ENCODE assay signal across 23 mouse cellular contexts in the genomic region with DNA sequence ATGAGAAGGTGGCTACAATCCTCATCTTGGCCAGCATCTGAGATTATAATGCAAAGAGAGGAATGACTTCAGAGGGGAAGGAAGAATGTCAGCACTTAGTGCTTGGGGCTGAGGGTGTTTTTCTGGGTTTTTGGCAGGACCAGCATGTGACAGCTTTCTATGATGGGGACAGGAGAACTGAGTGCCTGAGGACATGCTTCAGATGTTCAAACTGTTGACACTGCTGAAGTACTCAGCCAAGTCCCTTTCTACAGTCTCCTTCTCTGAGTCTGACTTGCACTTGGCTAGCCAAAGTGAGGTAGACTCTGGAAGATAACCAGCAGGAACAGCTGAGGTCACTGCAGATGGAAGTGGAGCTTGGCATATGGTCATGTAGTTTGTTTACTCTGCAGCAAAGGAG.
A peak's percentile ranks its signal among the peaks of the same experiment; 100 is the strongest.
DNase-seq lines count a peak whose midpoint lies in the region; ATAC-seq and TF ChIP-seq lines count a peak whose summit lies in the region.
"Had no signal": no experiment of that assay in that cellular context is flagged by ENCODE, and none has a peak within 500 bp of the region (broad histone marks: within the 10 kb centered on the region; RNA-seq: fewer than 3 reads in every experiment).

No protein-coding gene starts in this region.

- H3K4me2 ChIP-seq in heart, embryonic 11.5 days: no peak overlapping the region
- no peak overlapping the region for H3K4me2 ChIP-seq in lung, embryonic 14.5 days
- no peak overlapping the region for H3K4me2 ChIP-seq in liver, embryonic 11.5 days
- H3K4me2 ChIP-seq: embryonic facial prominence, embryonic 13.5 days; forebrain, embryonic 13.5 days; kidney, embryonic 15.5 days; midbrain, embryonic 12.5 days had no signal

- intact Hi-C loops in heart, postnatal 14 days (cut with DNase I): no loop called here
- intact Hi-C loops in left cerebral cortex, postnatal 36 days (cut with DNase I): no loop called here

- no peak overlapping the region for H3K9ac ChIP-seq in heart, embryonic 11.5 days (ENCODE audit: low read depth, low read length)
- no peak overlapping the region for H3K9ac ChIP-seq in lung, embryonic 14.5 days
- H3K9ac ChIP-seq in liver, embryonic 11.5 days (ENCODE audit: low read depth, low read length): no peak overlapping the region
- H3K9ac ChIP-seq: embryonic facial prominence, embryonic 13.5 days; forebrain, embryonic 13.5 days; kidney, embryonic 15.5 days; midbrain, embryonic 12.5 days had no signal

- H3K27ac ChIP-seq in heart, embryonic 11.5 days (ENCODE audit: low read depth, low read length): no peak overlapping the region
- no peak overlapping the region for H3K27ac ChIP-seq in lung, embryonic 14.5 days (ENCODE audit: low read depth)
- H3K27ac ChIP-seq in liver, embryonic 11.5 days (ENCODE audit: low read depth, low read length): no peak overlapping the region
- H3K27ac ChIP-seq: embryonic facial prominence, embryonic 13.5 days; forebrain, embryonic 13.5 days; hindbrain, embryonic 10.5 days; kidney, embryonic 15.5 days; left cerebral cortex, adult 2 months; limb, embryonic 10.5 days; midbrain, embryonic 12.5 days had no signal

- no peak for TF ChIP-seq CTCF in lung, embryonic 14.5 days (IDR thresholded peaks at IDR 0.05; ENCODE audit: low read depth)

- H3K36me3 ChIP-seq in heart, embryonic 11.5 days (ENCODE audit: control insufficient read depth, insufficient read depth, low read length): no peaks in the 10 kb centered on the region
- H3K36me3 ChIP-seq in lung, embryonic 14.5 days (ENCODE audit: insufficient read depth): no peaks in the 10 kb centered on the region
- H3K36me3 ChIP-seq in liver, embryonic 11.5 days (ENCODE audit: control insufficient read depth, insufficient read depth, low read length): no peaks in the 10 kb centered on the region
- H3K36me3 ChIP-seq: embryonic facial prominence, embryonic 13.5 days; hindbrain, embryonic 10.5 days; kidney, embryonic 15.5 days; limb, embryonic 10.5 days; midbrain, embryonic 12.5 days had no signal

- DNase-seq in heart, adult 18-20 months: peak; percentile 6 to 39
- DNase-seq in heart, postnatal 14 days: peak; percentile 13 to 41
- DNase-seq in lung, embryonic 14.5 days: peak; percentile 8
- peak; percentile 6 to 25 for DNase-seq in lung, postnatal 4 days
- no peak for DNase-seq in liver, embryonic 11.5 days (ENCODE audit: low spot score)
- no peak for DNase-seq in left cerebral cortex, postnatal 36 days (ENCODE audit: low spot score in 2 of 2)
- DNase-seq: adrenal gland, adult 8-10 months; cerebellum, adult 2 months; cerebellum, postnatal 36 days; embryo, embryonic 11 days; kidney, adult 11 months; kidney, postnatal 4 days; liver had no signal

- H3K4me1 ChIP-seq in heart, embryonic 11.5 days (ENCODE audit: control insufficient read depth, insufficient read depth, low read length): no peaks in the 10 kb centered on the region
- no peaks in the 10 kb centered on the region for H3K4me1 ChIP-seq in lung, embryonic 14.5 days (ENCODE audit: insufficient read depth)
- no peaks in the 10 kb centered on the region for H3K4me1 ChIP-seq in liver, embryonic 11.5 days (replicated peaks; ENCODE audit: control insufficient read depth, insufficient read depth, low read length)
- H3K4me1 ChIP-seq: hindbrain, embryonic 10.5 days; midbrain, embryonic 12.5 days had no signal

- no peak for ATAC-seq in heart, embryonic 11.5 days (replicated peaks; ENCODE audit: insufficient number of reproducible peaks, low FRiP score, low TSS enrichment)
- ATAC-seq in lung, embryonic 14.5 days (ENCODE audit: insufficient read depth): no peak
- no peak for ATAC-seq in liver, embryonic 11.5 days (replicated peaks; ENCODE audit: low FRiP score)
- ATAC-seq: activated CD4-positive, CD25-positive, alpha-beta regulatory T cell, adult 4 months; forebrain, embryonic 13.5 days had no signal

- no peak overlapping the region for H3K4me3 ChIP-seq in heart, embryonic 11.5 days (ENCODE audit: low read depth, low read length)
- H3K4me3 ChIP-seq in lung, embryonic 14.5 days (ENCODE audit: low read depth, low read length): no peak overlapping the region
- no peak overlapping the region for H3K4me3 ChIP-seq in liver, embryonic 11.5 days (ENCODE audit: low read depth, low read length)
- H3K4me3 ChIP-seq: embryonic facial prominence, embryonic 13.5 days; erythroblast, embryonic 14.5 days; forebrain, embryonic 13.5 days; hindbrain, embryonic 10.5 days; kidney, embryonic 15.5 days; left cerebral cortex, adult 2 months; limb, embryonic 10.5 days; midbrain, embryonic 12.5 days had no signal

- no peaks in the 10 kb centered on the region for H3K9me3 ChIP-seq in heart, embryonic 11.5 days (replicated peaks; ENCODE audit: control insufficient read depth, low read length)
- no peaks in the 10 kb centered on the region for H3K9me3 ChIP-seq in lung, embryonic 14.5 days (ENCODE audit: low read depth, low read length)
- no peaks in the 10 kb centered on the region for H3K9me3 ChIP-seq in liver, embryonic 11.5 days (ENCODE audit: control insufficient read depth, low read length)
- H3K9me3 ChIP-seq: embryonic facial prominence, embryonic 13.5 days; forebrain, embryonic 13.5 days; hindbrain, embryonic 10.5 days; kidney, embryonic 15.5 days; limb, embryonic 10.5 days; midbrain, embryonic 12.5 days had no signal

- no peaks in the 10 kb centered on the region for H3K27me3 ChIP-seq in heart, embryonic 11.5 days (ENCODE audit: control insufficient read depth, insufficient read depth, low read length)
- H3K27me3 ChIP-seq in lung, embryonic 14.5 days (ENCODE audit: insufficient read depth, low read length): no peaks in the 10 kb centered on the region
- no peaks in the 10 kb centered on the region for H3K27me3 ChIP-seq in liver, embryonic 11.5 days (replicated peaks; ENCODE audit: control insufficient read depth, insufficient read depth, low read length)
- H3K27me3 ChIP-seq: embryonic facial prominence, embryonic 13.5 days; forebrain, embryonic 13.5 days; kidney, embryonic 15.5 days; midbrain, embryonic 12.5 days had no signal

Comparison
In these comparisons a context has a peak if more than half of its experiments do, and no peak if none do; other contexts are left out.
1. DNase-seq: peak in heart, adult 18-20 months (2 of 2), heart, postnatal 14 days (2 of 2), lung, embryonic 14.5 days (single experiment) and lung, postnatal 4 days (2 of 2); none in liver, embryonic 11.5 days (single experiment) and left cerebral cortex, postnatal 36 days (0 of 2).